Mouse (Mus musculus): ENCODE data around the gene Fhad1.

The Fhad1 gene

GRCm38 (mm10) chr4:141885451-141885850 lies 129.4 kb downstream of the Fhad1 start:
- DNase-seq (ENCODE audit: low spot score): no peak

- DNase-seq (ENCODE audit: low spot score): no peak
Measured at GRCm38 (mm10) chr4:141882858-141883257, 132.0 kb downstream of the Fhad1 start.

- DNase-seq (ENCODE audit: low spot score): no peak
Measured at GRCm38 (mm10) chr4:141881950-141882349, 132.9 kb downstream of the Fhad1 start.

DNA sequence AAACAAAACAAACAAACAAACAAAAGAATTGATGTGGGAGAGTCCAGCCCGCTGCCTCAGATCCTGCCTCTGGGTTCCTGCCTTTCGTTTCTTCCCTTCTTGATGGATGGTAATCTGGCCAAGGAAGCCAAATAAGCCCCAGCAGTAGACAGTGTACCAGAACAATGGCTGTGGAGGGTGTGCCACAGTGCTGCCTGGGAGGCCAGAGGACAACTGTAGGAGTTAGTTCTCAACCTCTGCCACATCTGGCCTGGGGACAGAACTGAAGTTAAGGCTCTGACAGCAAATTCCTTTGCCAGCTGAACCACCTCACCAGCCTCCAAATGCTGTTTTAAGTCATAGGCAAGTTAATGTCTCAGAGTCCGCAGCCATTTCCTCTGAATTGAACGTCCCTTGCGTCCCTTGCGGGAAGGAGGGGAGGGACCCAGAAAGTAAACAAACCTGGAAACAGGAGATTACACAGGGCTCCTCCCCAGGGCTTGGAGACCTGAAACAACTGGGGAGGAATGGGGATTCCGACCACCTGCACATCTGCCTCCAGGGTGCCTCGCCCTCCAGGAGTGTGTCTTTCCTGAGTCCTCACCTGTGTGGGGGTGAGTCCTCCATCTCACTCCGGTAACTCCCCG lies 133.5 kb downstream of the Fhad1 start:
- DNase-seq (ENCODE audit: low spot score): no peak

GRCm38 (mm10) chr4:141879875-141880274 lies 135.0 kb downstream of the Fhad1 start:
- no peak for DNase-seq (ENCODE audit: low spot score)

DNA sequence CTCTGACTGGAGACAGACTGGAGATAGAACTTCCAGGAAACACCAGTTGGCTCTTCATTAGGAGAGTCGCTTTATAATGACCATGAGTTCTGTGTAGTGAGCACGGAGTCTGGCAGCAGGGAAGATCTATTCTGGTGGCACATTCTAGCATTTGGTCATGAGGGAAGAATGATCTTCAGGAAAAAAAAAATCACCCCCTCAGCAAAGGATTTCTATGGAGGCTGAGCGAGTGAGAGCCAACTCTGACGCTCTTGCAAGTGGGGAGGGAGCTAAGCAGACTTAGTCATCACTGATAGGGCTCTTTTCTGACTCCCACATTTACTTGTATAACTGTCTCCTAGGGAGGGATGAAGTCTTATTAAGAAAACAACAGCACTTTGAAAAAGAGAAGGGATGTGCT lies 135.8 kb downstream of the Fhad1 start:
- no peak for DNase-seq (ENCODE audit: low spot score)

DNA sequence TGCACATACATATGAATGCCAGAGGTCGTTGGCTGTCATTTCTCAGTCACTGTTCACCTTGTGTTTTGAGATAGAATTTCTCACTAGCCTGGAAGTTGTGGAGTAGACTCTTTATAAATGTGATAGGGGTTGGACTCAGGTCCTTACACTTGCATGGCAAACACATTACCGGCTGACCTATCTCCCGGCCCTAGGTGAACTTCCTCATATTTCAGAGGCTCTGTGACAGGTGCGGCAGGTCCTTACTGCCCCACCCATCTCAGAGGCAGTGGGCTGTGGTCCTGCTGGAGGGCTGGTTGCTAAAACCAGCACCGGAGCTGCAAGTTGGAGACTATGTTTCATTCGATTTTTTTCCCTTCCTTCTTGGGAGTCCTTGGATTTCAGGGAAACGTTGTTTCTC lies 136.3 kb downstream of the Fhad1 start:
- no peak for DNase-seq (ENCODE audit: low spot score)

DNA sequence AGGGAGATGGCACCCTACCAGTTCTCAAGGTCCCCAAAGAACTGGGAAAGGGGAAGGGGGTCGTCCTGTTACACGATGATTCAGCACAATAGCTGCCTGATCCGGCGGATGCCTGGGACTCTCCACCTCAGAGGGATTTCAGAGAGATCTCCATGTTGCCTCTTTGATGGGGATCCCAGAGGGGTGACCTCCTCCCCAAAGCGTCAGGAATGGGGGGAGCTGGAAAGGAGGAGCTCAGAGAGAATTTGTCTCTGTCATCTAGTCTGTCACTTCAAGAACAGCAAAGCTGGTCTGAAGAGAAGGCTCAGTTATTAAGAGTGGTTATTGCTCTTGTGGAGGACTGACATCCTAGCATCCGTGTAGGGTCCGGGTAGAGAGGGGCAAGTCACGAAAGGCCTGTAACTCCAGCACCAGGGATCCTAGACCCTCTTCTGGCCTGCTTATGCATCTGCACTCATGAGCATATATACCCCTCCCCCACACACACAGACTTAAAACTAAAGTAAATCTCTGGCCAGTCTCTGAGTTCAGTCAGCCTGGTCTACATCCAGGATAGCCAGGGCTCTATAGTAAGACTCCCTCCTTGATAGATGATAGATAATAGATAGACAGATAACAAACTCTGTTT lies 139.3 kb downstream of the Fhad1 start:
- no peak for DNase-seq (ENCODE audit: low spot score)

DNA sequence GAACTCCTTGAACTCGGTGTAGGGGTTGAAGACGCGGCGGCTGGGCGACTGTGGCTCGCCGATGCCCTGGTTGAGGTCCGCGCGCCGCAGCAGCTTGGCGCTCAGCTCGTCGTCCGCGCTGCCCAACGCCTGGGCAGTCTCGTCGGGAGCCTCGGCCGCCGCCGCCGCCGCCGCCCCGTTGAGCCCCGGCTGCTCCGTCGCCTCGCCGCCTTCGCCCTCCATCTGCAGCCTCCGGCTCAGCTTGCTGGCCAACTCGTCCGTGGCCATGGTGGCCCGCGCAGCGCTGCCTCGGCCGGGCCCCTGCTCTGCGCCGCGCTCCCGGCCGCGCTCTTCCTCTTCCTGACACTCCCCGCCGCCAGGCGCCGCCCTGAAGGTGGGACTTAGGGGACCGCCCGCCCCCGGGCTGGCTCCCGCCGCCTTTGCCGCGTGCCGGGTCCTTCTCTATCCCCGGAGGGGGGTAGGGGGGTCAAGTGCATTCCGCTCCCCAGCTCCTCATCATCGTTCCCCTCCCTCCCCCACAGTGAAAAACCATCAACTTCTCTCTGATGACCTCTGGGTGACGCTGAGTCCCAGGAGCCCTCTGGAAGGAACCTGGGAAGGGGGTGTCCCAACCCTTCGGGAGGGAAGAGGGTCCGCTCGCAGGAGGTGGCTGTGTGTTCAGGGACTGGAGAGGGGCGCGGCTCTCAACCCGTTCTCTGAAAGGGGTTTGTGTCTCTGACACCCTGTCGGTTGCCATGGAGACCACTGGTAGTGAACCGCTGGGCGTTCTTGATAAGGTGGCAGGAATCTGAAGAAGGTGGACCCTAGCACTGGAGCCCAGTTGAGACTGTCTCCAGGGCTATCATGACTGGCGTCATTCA lies 140.1 kb downstream of the Fhad1 start, which contains the start of gene Efhd2:
Gene Efhd2, minus strand, starts transcription at position 320 of the 860 bp plus-strand sequence.
- DNase-seq (ENCODE audit: low spot score): no peak

DNA sequence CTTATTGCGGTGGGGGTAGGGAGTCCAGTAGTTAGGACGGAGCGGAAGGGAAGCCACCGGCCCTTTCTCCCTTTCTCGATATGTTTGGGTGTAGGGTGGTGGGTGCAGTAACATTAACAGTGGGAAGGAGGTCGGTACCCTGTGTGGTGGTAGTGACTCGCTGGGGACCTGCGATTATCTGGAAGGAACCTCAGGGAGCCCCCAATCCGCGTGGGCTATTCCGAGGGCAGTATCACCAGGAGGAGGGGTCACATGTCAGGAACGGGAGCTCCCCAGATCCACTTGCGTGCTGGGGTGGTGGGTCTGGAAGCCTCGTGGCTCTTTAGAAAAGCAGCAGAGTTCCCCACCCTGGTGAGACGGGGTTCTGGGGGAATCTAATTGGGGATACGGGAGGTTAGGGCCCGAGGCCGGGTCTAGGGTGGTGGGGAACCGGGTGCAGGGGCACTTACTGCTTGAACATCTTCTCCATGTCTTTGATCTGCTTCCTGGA lies 140.7 kb downstream of the Fhad1 start:
- no peak for DNase-seq (ENCODE audit: low spot score)

- DNase-seq (ENCODE audit: low spot score): no peak
Measured at GRCm38 (mm10) chr4:141872977-141873376, 141.9 kb downstream of the Fhad1 start.

DNA sequence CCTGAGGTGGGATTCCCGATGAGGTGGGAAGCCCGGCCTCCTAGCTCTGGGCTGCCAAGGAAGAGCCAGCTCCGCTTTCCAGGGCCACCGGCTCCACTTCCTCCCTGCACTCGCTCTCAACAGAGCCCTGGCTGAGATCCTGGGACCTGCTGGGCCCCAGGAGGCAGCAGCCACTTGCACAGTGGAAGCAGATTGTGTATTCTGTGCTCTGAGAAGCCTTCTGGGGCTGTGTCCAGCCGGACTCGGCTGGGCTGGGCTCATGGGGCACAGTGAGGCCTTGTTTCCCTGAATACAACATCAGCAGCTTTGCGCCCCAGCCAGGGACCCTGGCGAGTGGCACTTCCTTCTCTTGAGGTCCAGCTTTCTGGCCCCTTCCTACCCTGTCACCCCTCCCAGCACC lies 143.0 kb downstream of the Fhad1 start:
- DNase-seq (ENCODE audit: low spot score): no peak

GRCm38 (mm10) chr4:141871333-141871725 lies 143.6 kb downstream of the Fhad1 start:
- no peak for DNase-seq (ENCODE audit: low spot score)

DNA sequence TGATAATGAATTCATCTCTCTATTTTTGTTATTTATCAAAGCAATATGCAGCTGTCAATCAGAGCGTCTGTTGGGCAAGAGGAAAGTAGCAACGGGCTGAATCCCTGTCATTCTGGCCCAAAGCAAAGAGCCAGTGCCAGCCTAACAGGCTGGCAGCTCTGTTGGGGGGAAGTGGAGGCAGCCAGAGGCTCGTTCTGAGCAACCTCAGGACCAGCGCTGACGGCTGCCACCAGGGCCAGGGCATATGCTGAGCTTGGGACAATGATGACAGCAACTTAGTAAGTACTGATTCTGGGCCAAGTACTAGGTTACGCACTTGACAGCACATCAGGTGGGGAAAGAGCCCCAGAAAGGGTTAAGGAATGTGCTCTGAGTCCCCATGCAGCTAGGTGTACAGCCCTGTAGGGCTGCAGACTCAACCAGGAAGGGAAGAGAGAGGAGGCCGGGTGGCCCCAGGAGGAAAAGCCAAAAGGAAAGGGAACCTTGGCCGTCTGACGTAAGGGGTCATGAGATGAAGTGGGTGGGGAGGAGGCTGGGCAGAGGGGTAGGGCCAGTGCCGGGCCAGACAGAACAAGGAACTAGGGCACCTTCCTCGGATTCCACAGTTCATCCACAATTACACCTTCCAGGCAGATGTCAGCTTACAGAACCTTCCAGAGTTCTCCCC lies 144.1 kb downstream of the Fhad1 start:
- no peak for DNase-seq (ENCODE audit: low spot score)

DNA sequence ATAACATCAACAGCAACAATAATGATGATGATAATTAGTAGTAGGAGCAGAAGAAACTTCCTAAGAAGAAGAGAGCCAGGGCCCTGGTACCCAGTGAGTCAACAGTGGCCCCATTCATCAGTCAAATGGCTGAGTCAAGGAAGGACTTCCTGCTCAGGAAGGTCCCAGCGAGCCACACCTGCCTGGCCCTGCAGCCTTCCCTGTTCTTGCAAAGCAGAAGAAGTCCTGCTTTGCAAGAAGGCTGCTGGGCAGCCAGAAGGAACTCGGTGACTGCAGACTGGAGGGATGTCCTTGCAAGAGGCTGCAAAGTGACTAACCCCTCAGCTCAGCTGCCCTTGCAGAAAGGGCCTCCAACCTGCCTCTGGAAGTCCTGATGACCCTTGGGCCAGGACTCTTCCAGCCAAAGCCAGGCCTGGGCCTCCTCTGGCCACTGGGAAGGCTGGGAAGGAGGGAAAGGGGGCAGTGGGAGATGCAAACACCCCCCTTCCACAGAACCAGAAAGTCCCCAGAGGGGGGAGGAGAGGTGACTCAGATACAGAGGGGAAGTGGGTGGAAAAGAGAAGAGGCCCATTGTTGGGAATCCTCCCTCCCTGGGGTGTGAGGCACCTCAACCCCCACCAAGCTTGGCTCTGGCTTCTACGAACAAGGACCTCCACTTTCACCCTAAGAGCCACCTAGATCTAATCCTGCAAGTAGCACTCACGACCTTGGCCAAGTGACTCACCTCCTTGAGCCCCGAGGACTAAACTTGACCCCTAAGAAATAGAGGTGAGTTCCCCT lies 145.3 kb downstream of the Fhad1 start:
- DNase-seq (ENCODE audit: low spot score): no peak

DNA sequence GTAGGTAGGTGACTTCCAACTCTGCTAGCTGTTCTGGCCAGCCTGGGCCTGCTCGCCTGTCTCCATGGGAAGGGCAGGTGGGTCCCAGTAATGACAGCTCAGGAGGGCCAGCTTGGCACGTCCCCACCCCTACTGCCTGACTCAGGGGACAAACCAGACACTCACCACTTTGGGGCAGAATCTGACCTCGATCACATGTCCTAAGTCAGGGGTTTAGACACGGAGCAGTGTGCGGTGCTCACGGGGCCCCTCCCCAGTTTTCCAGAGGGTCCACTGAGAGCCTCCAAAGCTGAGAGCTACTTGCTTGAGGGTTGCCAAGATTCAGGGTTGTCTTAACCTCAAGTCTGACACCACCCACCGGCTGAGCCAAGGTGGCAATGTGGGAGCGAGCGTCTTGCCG lies 146.8 kb downstream of the Fhad1 start:
- DNase-seq (ENCODE audit: low spot score): no peak

DNA sequence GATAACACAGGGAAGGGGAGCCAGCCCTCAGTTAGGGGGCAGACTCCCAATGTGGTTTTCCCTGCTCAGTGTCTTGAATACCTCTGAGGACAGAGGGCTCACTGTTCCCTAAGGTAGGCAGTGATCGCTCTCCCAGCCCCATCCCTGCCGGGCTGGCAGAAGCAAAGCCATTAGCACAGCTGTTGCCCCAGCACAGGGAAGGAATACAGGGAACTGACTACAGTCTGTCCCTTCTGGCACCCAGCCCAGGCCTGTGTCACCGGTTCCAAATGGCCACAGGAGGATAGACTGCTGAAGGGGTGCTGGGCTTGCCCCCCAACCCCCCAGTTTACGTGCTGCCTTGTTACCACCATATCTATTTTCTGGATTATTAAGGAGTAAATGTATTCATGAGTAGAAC lies 147.4 kb downstream of the Fhad1 start:
- no peak for DNase-seq (ENCODE audit: low spot score)

DNA sequence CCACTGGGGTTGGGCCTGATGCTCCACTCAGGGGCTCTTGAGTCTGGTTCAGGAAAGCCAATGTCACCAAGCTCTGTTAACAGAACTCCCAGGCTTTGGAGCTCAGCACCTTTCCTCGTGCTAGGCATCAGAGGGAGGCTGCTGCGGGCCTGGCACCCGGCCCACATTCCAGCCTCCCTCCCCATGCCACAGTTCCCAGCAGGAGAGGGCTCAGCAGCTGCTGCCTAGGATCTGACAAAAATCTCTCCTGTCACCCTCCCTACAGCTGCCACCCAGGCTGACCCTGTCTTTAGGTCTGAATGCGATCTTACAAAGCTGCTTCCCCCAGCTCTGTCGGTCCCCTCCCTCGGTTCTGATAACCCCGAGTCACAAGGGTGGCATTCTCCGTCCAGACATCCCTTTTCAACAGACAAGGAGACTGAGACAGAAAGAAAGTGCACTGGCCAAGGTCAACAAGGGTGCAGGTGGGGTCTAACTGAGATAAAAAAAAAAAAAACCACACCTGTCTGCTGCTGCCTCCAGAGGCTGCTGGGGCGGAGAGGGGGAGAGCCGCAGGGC lies 147.9 kb downstream of the Fhad1 start:
- DNase-seq (ENCODE audit: low spot score): no peak

- DNase-seq (ENCODE audit: low spot score): no peak
Measured at GRCm38 (mm10) chr4:141865600-141865999, 149.3 kb downstream of the Fhad1 start.

- no peak for DNase-seq (ENCODE audit: low spot score)
Measured at GRCm38 (mm10) chr4:141865006-141865405, 149.9 kb downstream of the Fhad1 start.

DNA sequence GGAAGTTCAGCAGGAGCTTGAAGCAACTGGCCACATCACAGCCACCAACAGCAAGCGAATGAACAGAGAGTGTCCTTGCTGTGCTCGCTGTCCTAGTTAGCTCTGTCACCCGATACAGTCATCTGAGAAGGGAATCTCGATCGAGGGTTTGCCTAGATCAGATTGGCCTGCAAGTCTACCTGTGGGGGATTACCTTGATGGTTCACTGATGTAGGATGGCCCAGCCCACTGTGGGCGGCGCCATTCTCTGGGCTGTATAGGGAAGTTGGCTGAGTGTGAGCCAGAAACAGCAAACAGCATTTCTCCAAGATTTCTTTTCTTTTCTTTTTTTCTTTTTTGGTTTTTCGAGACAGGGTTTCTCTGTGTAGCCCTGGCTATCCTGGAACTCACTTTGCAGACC lies 150.4 kb downstream of the Fhad1 start:
- DNase-seq (ENCODE audit: low spot score): no peak

Measured in layer of hippocampus, adult 9-10 months (tissue).